9 mouse cellular contexts compared by ENCODE assay signal in genomic region chr5:139434940-139435339, GRCm38 (mm10). TPM values are rescaled to one million over a fixed set of nuclear protein-coding genes. Genes with fewer than 3 reads are reported as not detected.
DNase-seq lines count a peak whose midpoint lies in the region; ATAC-seq lines count a peak whose summit lies in the region.
"Had no signal": no experiment of that assay in that cellular context is flagged by ENCODE, and none has a peak within 500 bp of the region (broad histone marks: within the 10 kb centered on the region; RNA-seq: fewer than 3 reads in every experiment).

No protein-coding gene starts in this region.

- H3K27ac ChIP-seq in forebrain, embryonic 12.5 days: peak overlapping the region; percentile 27; the same call in 1 of the 2 replicates
- no peak overlapping the region for H3K27ac ChIP-seq in neural tube, embryonic 11.5 days (ENCODE audit: low read depth, low read length)
- H3K27ac ChIP-seq: liver, embryonic 13.5 days had no signal

- WGBS in forebrain, embryonic 12.5 days: 26% methylated on average over 8 of the region's 8 CpGs
- WGBS in neural tube, embryonic 11.5 days: 39% methylated on average over 8 of the region's 8 CpGs

- H3K4me2 ChIP-seq in forebrain, embryonic 12.5 days: peak overlapping the region; percentile 13; the same call in 1 of the 2 replicates
- no peak overlapping the region for H3K4me2 ChIP-seq in neural tube, embryonic 11.5 days (ENCODE audit: low read depth)
- H3K4me2 ChIP-seq: liver, embryonic 13.5 days had no signal

- no peaks in the 10 kb centered on the region for H3K27me3 ChIP-seq in forebrain, embryonic 12.5 days
- H3K27me3 ChIP-seq in neural tube, embryonic 11.5 days (ENCODE audit: control insufficient read depth, insufficient read depth, low read length): no peaks in the 10 kb centered on the region
- H3K27me3 ChIP-seq: liver, embryonic 13.5 days had no signal

- no peak overlapping the region for H3K9ac ChIP-seq in forebrain, embryonic 12.5 days
- no peak overlapping the region for H3K9ac ChIP-seq in neural tube, embryonic 11.5 days (ENCODE audit: low read length)
- H3K9ac ChIP-seq: liver, embryonic 13.5 days had no signal

- no peaks in the 10 kb centered on the region for H3K9me3 ChIP-seq in forebrain, embryonic 12.5 days
- H3K9me3 ChIP-seq in neural tube, embryonic 11.5 days (ENCODE audit: control insufficient read depth, low read length): no peaks in the 10 kb centered on the region
- H3K9me3 ChIP-seq: liver, embryonic 13.5 days had no signal

- DNase-seq in embryo, embryonic 10.5 days (ENCODE audit: low spot score): peak; percentile 64
- DNase-seq in layer of hippocampus, adult 8-10 months (ENCODE audit: low spot score in 2 of 2): peak; percentile 79 to 80
- peak; percentile 67 for DNase-seq in neural tube, embryonic 11.5 days (ENCODE audit: low spot score)
- DNase-seq in ovary, postnatal 36 days (ENCODE audit: low spot score): no peak
- DNase-seq in cerebellum, adult 11-12 months: no peak
- no peak for DNase-seq in liver
- DNase-seq: gastrocnemius, postnatal 10 days; liver, embryonic 13.5 days had no signal

- no peak overlapping the region for H3K4me3 ChIP-seq in forebrain, embryonic 12.5 days (replicated peaks)
- no peak overlapping the region for H3K4me3 ChIP-seq in neural tube, embryonic 11.5 days (ENCODE audit: low read depth, low read length)
- H3K4me3 ChIP-seq: liver, embryonic 13.5 days had no signal

- no peaks in the 10 kb centered on the region for H3K36me3 ChIP-seq in forebrain, embryonic 12.5 days (replicated peaks)
- H3K36me3 ChIP-seq in neural tube, embryonic 11.5 days (ENCODE audit: control insufficient read depth, insufficient read depth, low read length): no peaks in the 10 kb centered on the region; the same call in 1 of the 2 replicates
- H3K36me3 ChIP-seq: liver, embryonic 13.5 days had no signal

- peak; percentile 79 for ATAC-seq in forebrain, embryonic 12.5 days (ENCODE audit: low FRiP score)
- ATAC-seq in neural tube, embryonic 11.5 days (ENCODE audit: insufficient read depth, low FRiP score, low TSS enrichment): peak; percentile 80; the same call in 1 of the 2 replicates

- H3K4me1 ChIP-seq in forebrain, embryonic 12.5 days: peaks cover 60% of the 10 kb centered on the region
- peaks cover 22% of the 10 kb centered on the region for H3K4me1 ChIP-seq in neural tube, embryonic 11.5 days (ENCODE audit: control insufficient read depth, insufficient read depth, low read length)

RNA-seq across cellular contexts. Expression of gene Gper1, which starts 12.0 kb away (rescaled TPM):
- 4.1 and 5.2 TPM in 2 replicates for polyA plus RNA-seq in forebrain, embryonic 12.5 days (2016; fragmentation: Nextera tagmentation; extraction: Ambion mirVana)
- total RNA-seq in layer of hippocampus, adult 8-10 months (2022): 1 to 10 TPM; 3.4 to 5.1 (median 4.2) TPM
- polyA plus RNA-seq in neural tube, embryonic 11.5 days (2014; fragmentation: Nextera tagmentation; extraction: Ambion mirVana): 2.9 and 4.4 TPM in 2 replicates

RNA-seq across cellular contexts. Expression of gene 3110082I17Rik, which starts 25.4 kb away (rescaled TPM):
- polyA plus RNA-seq in forebrain, embryonic 12.5 days (2016; fragmentation: Nextera tagmentation; extraction: Ambion mirVana): 28.3 and 30.6 TPM in 2 replicates
- total RNA-seq in layer of hippocampus, adult 8-10 months (2022): 10 to 100 TPM; 13.7 to 22.1 (median 17.1) TPM
- polyA plus RNA-seq in neural tube, embryonic 11.5 days (2014; fragmentation: Nextera tagmentation; extraction: Ambion mirVana): 32.0 and 37.6 TPM in 2 replicates

RNA-seq across cellular contexts. Expression of gene C130050O18Rik, which starts 29.9 kb away (rescaled TPM):
- polyA plus RNA-seq in forebrain, embryonic 12.5 days (2016; fragmentation: Nextera tagmentation; extraction: Ambion mirVana): 0.10 and 0.22 TPM in 2 replicates
- 1 to 10 TPM in 2 of 4 experiments, under 1 TPM in 2; 0.54 to 1.2 (median 0.83) TPM for total RNA-seq in layer of hippocampus, adult 8-10 months (2022)
- polyA plus RNA-seq in neural tube, embryonic 11.5 days (2014; fragmentation: Nextera tagmentation; extraction: Ambion mirVana): 0.18 and 0.36 TPM in 2 replicates

RNA-seq across cellular contexts. Expression of gene Zfand2a, which starts 49.4 kb away (rescaled TPM):
- polyA plus RNA-seq in forebrain, embryonic 12.5 days (2016; fragmentation: Nextera tagmentation; extraction: Ambion mirVana): 10.4 and 12.9 TPM in 2 replicates
- 10 to 100 TPM; 53.9 to 60.2 (median 54.8) TPM for total RNA-seq in layer of hippocampus, adult 8-10 months (2022)
- polyA plus RNA-seq in neural tube, embryonic 11.5 days (2014; fragmentation: Nextera tagmentation; extraction: Ambion mirVana): 5.4 and 7.9 TPM in 2 replicates

RNA-seq across cellular contexts. Expression of gene Gpr146, which starts 57.4 kb away (rescaled TPM):
- 1.2 and 1.4 TPM in 2 replicates for polyA plus RNA-seq in forebrain, embryonic 12.5 days (2016; fragmentation: Nextera tagmentation; extraction: Ambion mirVana)
- 10 to 100 TPM; 12.2 to 14.8 (median 13.2) TPM for total RNA-seq in layer of hippocampus, adult 8-10 months (2022)
- 2.4 TPM in 2 replicates for polyA plus RNA-seq in neural tube, embryonic 11.5 days (2014; fragmentation: Nextera tagmentation; extraction: Ambion mirVana)

Comparison
In these comparisons a context has a peak if more than half of its experiments do, and no peak if none do; other contexts are left out.
1. DNase-seq: peak in embryo, embryonic 10.5 days (single experiment), layer of hippocampus, adult 8-10 months (2 of 2) and neural tube, embryonic 11.5 days (single experiment); none in ovary, postnatal 36 days (single experiment), cerebellum, adult 11-12 months (single experiment) and liver (single experiment).